ENCODE assay signal across 8 mouse cellular contexts in genomic region chr5:139178895-139179631, GRCm38 (mm10). TPM values are rescaled to one million over a fixed set of nuclear protein-coding genes. Genes with fewer than 3 reads are reported as not detected.
DNase-seq lines count a peak whose midpoint lies in the region; ATAC-seq lines count a peak whose summit lies in the region.

No protein-coding gene starts in this region.

- H3K27me3 ChIP-seq in embryonic facial prominence, embryonic 10.5 days (replicated peaks; ENCODE audit: low read depth, poor library complexity, severe bottlenecking): no peaks in the 10 kb centered on the region
- H3K27me3 ChIP-seq in limb, embryonic 12.5 days: peaks cover 18% of the 10 kb centered on the region
- no peaks in the 10 kb centered on the region for H3K27me3 ChIP-seq in midbrain, embryonic 15.5 days (replicated peaks)

- ATAC-seq in limb, embryonic 12.5 days (ENCODE audit: insufficient number of reproducible peaks, insufficient read depth, low FRiP score, low TSS enrichment, low read depth): 0 out of 2 replicates have a peak, but pooled peaks have one; percentile 37
- peak; percentile 79; the same call in 1 of the 2 replicates for ATAC-seq in midbrain, embryonic 15.5 days (replicated peaks)

- H3K27ac ChIP-seq in embryonic facial prominence, embryonic 10.5 days (replicated peaks): no peak overlapping the region
- H3K27ac ChIP-seq in limb, embryonic 12.5 days: no peak overlapping the region
- H3K27ac ChIP-seq in midbrain, embryonic 15.5 days: no peak overlapping the region

- no peaks in the 10 kb centered on the region for H3K9me3 ChIP-seq in embryonic facial prominence, embryonic 10.5 days
- H3K9me3 ChIP-seq in limb, embryonic 12.5 days: no peaks in the 10 kb centered on the region
- H3K9me3 ChIP-seq in midbrain, embryonic 15.5 days: no peaks in the 10 kb centered on the region

- no peak overlapping the region for H3K9ac ChIP-seq in limb, embryonic 12.5 days (replicated peaks)
- H3K9ac ChIP-seq in midbrain, embryonic 15.5 days: no peak overlapping the region

- 30% methylated on average over 11 of the region's 11 CpGs for WGBS in embryonic facial prominence, embryonic 10.5 days
- WGBS in limb, embryonic 12.5 days: 26% methylated on average over 11 of the region's 11 CpGs
- WGBS in midbrain, embryonic 15.5 days: 26% methylated on average over 11 of the region's 11 CpGs

- H3K4me2 ChIP-seq in limb, embryonic 12.5 days: no peak overlapping the region
- no peak overlapping the region for H3K4me2 ChIP-seq in midbrain, embryonic 15.5 days

- peak; percentile 45 for DNase-seq in 3134 (ENCODE audit: extremely low read depth, insufficient read length, low spot score)
- DNase-seq in adrenal gland, postnatal 14 days: peak; percentile 91
- peak; percentile 84 for DNase-seq in embryonic facial prominence, embryonic 10.5 days (ENCODE audit: low spot score)
- peak; percentile 72 to 89 for DNase-seq in heart, adult 18-20 months
- peak; percentile 83 for DNase-seq in kidney, adult 18-20 months
- peak; percentile 58 to 83 for DNase-seq in spleen, adult 18-20 months

- no peaks in the 10 kb centered on the region for H3K4me1 ChIP-seq in embryonic facial prominence, embryonic 10.5 days
- peaks cover 23% of the 10 kb centered on the region for H3K4me1 ChIP-seq in limb, embryonic 12.5 days (replicated peaks)
- peaks cover 14% of the 10 kb centered on the region for H3K4me1 ChIP-seq in midbrain, embryonic 15.5 days

- peaks cover 100% of the 10 kb centered on the region for H3K36me3 ChIP-seq in embryonic facial prominence, embryonic 10.5 days (replicated peaks)
- H3K36me3 ChIP-seq in limb, embryonic 12.5 days: peaks cover 63% of the 10 kb centered on the region
- H3K36me3 ChIP-seq in midbrain, embryonic 15.5 days (replicated peaks): 0 out of 2 replicates have a peak, but pooled peaks cover 24% of the 10 kb centered on the region

- H3K4me3 ChIP-seq in embryonic facial prominence, embryonic 10.5 days: no peak overlapping the region
- H3K4me3 ChIP-seq in limb, embryonic 12.5 days (replicated peaks): no peak overlapping the region
- no peak overlapping the region for H3K4me3 ChIP-seq in midbrain, embryonic 15.5 days

RNA-seq across cellular contexts. Expression of gene Sun1, which starts 21.4 kb away (rescaled TPM):
- total RNA-seq in adrenal gland, postnatal 14 days (2021): 63.6 and 78.6 TPM in 2 replicates
- polyA plus RNA-seq in embryonic facial prominence, embryonic 10.5 days (2016; fragmentation: Nextera tagmentation; extraction: Ambion mirVana): 50.5 and 50.6 TPM in 2 replicates
- total RNA-seq in heart, adult 18-20 months (2021): 10 to 100 TPM; 48.3 to 56.7 TPM
- 54.0 and 54.9 TPM in 2 replicates for polyA plus RNA-seq in limb, embryonic 12.5 days (2016; fragmentation: Nextera tagmentation; extraction: Ambion mirVana)
- 51.3 and 54.3 TPM in 2 replicates for polyA plus RNA-seq in midbrain, embryonic 15.5 days (2015; fragmentation: Nextera tagmentation; extraction: Ambion mirVana)

RNA-seq across cellular contexts. Expression of gene Dnaaf5, which starts 29.0 kb away (rescaled TPM):
- total RNA-seq in adrenal gland, postnatal 14 days (2021): 18.9 and 20.4 TPM in 2 replicates
- 9.6 and 10.6 TPM in 2 replicates for polyA plus RNA-seq in embryonic facial prominence, embryonic 10.5 days (2016; fragmentation: Nextera tagmentation; extraction: Ambion mirVana)
- 10 to 100 TPM; 13.5 to 19.7 TPM for total RNA-seq in heart, adult 18-20 months (2021)
- polyA plus RNA-seq in limb, embryonic 12.5 days (2016; fragmentation: Nextera tagmentation; extraction: Ambion mirVana): 4.7 and 5.8 TPM in 2 replicates
- 4.6 and 5.1 TPM in 2 replicates for polyA plus RNA-seq in midbrain, embryonic 15.5 days (2015; fragmentation: Nextera tagmentation; extraction: Ambion mirVana)

RNA-seq across cellular contexts. Expression of gene Prkar1b, which starts 29.3 kb away (rescaled TPM):
- 16.4 and 20.0 TPM in 2 replicates for total RNA-seq in adrenal gland, postnatal 14 days (2021)
- 7.3 and 9.0 TPM in 2 replicates for polyA plus RNA-seq in embryonic facial prominence, embryonic 10.5 days (2016; fragmentation: Nextera tagmentation; extraction: Ambion mirVana)
- 1 to 10 TPM; 1.5 to 2.0 TPM for total RNA-seq in heart, adult 18-20 months (2021)
- polyA plus RNA-seq in limb, embryonic 12.5 days (2016; fragmentation: Nextera tagmentation; extraction: Ambion mirVana): 12.7 and 13.8 TPM in 2 replicates
- polyA plus RNA-seq in midbrain, embryonic 15.5 days (2015; fragmentation: Nextera tagmentation; extraction: Ambion mirVana): 303 and 316 TPM in 2 replicates

Comparison
In these comparisons a context has a peak if more than half of its experiments do, and no peak if none do; other contexts are left out.
1. RNA of gene Prkar1b, which starts 29.3 kb away (polyA plus RNA-seq): 303 to 316 TPM in midbrain, embryonic 15.5 days; 12.7 to 13.8 TPM in limb, embryonic 12.5 days and 7.3 to 9.0 TPM in embryonic facial prominence, embryonic 10.5 days; every median in the first group is over 10 times any median in the second.
2. Peak in every context shown above with its lines, with median percentiles within 50 percentile points of each other: DNase-seq.